Mouse (Mus musculus): ENCODE data around the gene Nckap5.

The Nckap5 gene

DNA sequence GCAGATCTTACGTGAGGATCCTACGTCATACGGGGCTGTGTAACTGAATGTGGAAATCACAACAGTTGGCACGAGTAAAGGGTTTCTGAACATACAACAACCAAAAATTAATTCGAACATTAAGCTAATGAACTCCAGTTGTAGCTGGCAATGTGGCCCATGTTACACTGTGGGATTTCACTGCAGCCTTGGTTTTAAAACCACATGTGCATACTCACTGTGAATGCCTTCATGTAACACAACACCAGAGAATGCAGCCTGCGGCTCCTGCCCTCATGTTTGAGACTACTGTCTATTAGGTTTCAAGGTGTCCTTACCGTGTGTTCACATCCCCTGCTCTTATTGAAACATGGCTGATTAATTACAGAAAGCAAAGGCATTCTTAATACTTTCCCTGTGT is 269.7 kb downstream of the Nckap5 start:
- in situ Hi-C loops (cut with MboI, MseI) = loop anchor here (5.0 kb wide), 1 partner anchor 954 kb away; no protein-coding TSS in a partner anchor

DNA sequence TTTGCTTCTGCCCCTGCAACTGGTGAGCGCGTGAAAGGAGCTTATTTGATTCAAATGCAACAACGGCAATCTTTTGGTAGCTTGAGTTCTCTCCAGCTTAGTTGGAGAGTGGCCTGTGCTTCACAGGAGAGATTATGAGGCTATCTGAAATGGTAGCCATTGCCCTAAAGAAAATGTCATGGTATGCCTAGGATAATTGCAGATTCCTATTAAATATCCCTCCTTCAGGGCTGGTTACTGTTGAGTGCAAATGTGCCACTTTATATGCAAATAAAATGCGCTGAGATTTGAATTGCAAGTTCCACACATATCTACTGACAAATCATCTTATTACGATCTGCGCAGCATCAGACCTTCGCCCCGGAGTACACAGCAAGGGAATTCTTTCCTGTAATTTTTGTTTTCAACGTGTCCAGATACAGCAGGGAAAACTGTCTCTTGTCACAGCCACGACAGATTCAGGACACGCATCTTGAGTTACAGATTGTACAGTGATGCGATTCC is 272.8 kb downstream of the Nckap5 start:
- in situ Hi-C loops (cut with MboI, MseI) = no loop called here

DNA sequence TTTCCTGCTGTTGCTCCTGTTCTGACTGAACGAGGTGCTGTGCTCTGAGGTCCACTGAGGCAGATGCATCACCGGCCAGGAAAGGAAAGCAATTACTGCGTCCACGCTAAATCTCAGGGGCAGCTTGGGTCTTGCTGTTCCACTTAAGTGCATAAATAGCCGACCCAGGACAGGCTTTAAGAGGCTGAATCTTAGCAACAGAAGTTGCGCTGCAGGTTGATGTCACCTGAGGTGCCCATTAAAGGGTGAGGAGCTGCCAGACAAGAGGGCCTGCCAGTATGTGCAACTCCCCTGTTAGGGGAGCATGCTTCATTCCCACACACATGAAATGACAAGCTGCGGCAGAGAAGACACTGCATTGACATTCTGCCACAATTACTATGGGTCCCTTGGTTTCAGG is 282.6 kb downstream of the Nckap5 start:
- in situ Hi-C loops (cut with MboI, MseI) = no loop called here

DNA sequence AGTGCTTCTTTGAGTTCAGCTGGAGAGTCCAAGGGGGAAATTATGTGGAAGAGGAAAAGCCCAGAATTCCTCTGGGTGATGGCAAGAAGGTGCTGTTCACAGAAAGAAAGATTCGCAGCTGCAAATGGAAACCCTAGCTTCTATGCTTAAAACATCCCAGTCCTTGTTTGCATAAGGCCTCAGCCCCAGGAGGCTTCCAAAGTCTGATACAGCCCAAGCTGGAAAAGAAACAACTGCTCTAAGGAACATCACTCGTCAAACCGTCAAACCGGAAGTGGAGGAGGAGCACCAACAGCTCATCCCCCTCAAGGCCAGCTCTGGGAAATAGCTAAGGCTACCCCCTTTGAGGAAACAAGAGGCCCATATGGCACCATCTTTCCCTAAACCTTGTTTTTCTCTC is 286.1 kb downstream of the Nckap5 start:
- in situ Hi-C loops (cut with MboI, MseI) = no loop called here

DNA sequence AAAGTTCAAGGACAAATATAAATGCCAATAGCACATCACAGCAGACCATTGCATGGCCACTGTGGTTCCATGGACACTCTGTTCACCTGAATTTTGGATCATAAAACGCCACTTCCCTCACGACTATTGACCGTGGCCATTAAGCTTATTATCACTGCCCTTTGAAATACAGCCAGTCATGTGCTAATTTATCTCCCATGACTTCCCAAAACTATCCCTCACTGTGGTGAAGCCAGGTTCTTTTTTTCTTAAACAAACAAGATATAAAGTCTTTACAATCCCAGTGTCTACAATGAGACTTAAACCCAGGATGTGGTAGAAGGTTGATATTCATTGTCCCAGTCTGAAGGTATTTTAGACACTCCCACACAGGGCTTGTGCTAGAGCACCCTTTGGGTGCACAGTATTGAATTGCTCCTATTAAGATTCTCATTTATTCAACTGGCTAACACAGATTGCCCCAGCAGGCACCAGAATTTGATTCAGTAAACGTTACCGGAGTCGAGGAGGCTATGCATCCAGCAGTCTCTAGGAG is 293.3 kb downstream of the Nckap5 start:
- in situ Hi-C loops (cut with MboI, MseI) = no loop called here

DNA sequence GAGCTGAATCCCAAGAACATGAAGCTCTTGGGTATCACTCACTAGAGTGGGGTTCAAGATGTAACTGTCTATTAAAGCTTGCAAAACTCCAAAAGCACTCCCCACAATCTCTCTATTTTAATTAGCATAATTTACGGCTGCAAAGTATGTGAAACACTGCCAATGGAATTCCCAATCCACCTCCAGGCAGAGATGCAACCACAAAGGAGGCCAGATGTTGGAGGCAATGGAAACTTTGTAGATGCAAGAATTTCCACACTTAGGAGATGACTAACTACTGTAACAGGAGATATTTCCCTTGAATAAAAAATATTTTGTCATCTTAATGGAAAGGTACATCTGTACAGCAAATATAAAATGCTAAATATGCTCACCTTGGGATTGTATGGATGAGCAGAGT is 295.1 kb downstream of the Nckap5 start:
- in situ Hi-C loops (cut with MboI, MseI) = no loop called here

DNA sequence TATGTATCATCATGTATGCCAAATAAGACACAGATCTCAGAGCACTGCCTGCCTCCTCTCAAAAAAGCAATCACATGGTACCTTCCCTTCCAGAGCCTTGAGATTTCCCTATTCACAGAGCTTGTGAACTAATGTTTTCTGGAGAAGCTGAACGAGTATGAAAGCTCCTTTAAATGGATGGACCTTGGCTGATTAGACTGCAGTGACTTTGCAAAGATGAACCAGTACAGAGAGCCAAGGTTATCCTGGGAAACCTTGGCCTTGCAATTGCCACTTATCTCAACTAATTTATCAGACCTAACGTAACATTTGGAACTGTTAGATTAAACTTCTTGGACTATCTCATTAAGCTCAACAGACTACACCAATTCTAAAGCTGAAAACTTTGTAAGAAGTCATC is 296.6 kb downstream of the Nckap5 start:
- in situ Hi-C loops (cut with MboI, MseI) = no loop called here

DNA sequence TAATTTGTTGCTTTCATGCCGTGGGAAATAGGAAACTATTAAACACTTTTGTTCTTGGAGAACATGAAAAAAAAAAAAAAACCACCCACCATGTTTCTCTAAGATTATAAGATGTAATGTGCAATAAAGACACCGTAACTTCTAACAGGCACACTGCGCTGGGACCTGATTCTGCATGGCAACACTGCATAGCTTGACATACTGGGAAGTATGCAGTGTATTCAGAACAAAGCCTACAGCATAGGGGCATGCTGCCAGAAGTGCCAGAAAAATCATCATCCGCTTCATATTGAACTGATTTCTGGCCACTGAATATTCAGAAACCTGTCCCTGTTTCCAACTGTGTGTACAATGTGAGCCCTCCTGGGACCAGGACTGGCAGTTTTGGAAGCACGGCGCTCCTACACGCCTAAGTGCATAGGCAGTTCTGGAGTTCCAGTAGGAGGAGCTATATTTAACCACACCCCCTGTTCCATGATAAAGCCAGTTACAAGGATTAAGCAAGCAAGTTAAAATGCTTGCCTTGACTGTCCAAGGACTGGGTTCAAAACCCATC is 302.5 kb downstream of the Nckap5 start:
- in situ Hi-C loops (cut with MboI, MseI) = no loop called here

DNA sequence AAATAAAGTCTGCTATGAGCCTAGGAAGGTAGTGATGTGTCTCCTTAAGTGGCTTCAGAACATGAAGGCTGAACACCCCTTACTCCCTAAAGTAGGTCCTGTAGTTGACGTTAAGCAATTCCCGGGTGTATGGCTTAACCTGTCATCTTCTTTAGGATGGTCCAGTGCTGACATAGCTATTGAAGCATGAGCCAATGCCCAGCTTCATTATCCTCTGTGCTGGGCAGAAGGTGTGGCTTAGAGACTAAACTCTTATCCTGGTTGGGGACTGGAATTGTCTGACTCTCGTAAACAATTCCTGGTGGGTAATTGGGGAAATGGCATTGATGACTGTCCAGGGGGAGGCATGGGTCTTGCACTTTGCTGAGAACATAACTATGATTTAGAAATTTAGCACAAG is 312.5 kb downstream of the Nckap5 start:
- in situ Hi-C loops (cut with MboI, MseI) = no loop called here

DNA sequence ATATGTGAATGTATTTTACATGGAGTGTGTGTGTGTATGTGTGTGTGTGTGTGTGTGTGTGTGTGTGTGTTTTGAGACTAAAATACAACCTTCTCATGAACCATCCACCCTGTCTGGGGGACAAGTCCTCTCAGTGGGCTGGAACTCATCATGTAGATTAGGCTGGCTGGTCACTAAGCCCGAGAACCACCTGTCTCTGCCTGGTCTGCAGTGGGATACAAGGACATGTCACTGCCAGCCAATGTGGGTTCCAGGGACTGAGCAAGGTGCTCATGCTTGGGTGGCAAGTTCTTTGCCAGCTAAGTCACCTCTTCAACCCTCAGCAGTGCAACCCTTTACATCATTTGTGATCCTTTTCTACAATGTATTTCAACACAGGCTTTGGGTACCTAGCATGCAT is 313.2 kb downstream of the Nckap5 start:
- in situ Hi-C loops (cut with MboI, MseI) = no loop called here

DNA sequence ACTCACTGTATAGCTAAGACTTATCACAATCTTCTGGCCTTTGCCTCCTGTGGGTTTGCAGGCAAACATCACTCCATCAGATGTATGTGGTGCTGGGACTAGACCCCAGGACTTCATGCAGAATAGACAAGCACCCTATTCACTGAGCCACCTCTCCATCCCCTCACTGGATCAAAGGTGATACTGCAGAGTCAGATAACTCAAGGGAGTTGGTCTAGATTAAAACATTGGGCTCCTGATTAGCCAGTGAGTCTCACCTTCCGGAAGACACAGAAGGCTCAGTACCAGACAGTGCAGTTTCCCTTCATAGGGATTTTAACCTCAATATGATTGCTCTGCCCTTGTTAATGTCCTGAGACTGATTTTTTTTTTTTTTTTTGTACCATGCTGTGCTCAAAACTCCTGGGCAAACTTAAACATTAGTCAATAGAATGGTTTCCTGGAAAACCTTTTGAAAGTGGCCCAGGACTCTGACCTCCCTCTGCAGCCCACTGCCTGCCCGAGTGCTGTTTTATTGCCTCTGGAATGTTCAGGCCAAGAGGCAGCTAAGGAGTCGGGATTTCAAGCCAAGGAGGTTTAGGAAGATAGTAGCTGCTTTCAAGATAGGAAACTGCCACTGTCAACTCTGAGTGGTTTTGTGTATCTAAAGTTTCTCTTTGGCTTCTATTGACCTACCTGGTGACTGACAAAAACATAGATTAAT is 315.4 kb downstream of the Nckap5 start:
- in situ Hi-C loops (cut with MboI, MseI) = no loop called here

DNA sequence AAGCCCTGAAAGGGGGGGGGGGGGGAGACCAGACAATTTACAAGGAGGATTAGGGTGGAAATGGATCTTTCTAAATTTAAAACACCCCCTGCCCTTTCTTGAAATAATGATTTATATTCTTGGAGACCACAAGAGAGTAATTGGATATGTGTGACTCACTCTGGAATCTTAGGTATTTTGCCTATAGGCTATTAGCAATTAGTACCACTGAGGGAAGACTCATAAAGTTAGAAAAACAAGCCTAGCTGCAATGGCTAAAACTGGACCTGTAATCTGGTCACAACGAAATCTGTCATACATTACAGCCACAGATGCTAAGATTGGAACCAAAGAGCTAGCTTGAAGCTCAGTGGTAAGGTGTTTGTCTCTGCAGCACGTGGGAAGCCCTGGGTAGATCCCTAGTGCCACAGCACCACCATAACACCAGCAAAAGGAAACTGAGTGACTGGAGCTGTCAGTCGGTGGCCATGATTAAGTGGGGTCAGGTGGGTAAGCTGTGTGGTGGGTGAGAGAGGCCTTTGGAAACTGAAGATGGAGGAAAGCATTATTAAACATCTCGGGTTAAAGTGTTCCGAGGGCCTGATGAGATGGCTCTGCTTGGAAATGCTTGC is 318.7 kb downstream of the Nckap5 start:
- in situ Hi-C loops (cut with MboI, MseI) = no loop called here

DNA sequence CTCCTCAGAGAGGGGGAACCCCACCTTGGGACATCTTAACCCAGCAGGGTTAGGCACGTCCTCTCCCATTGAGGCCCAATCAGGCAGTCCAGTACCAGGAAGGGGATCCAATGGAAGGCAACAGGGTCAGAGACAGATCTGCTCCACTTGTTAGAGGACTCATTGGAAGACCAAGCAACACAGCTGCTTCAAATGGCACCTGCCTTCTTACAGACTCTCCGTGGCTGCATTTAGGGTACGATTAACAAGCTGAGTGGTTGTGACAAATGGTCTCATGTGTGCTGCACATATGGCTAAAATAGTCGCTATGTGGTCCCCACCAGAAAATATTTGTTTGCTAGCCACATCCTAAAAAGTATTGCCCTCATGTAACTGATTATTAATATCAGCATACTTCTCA is 325.9 kb downstream of the Nckap5 start:
- in situ Hi-C loops (cut with MboI, MseI) = no loop called here

DNA sequence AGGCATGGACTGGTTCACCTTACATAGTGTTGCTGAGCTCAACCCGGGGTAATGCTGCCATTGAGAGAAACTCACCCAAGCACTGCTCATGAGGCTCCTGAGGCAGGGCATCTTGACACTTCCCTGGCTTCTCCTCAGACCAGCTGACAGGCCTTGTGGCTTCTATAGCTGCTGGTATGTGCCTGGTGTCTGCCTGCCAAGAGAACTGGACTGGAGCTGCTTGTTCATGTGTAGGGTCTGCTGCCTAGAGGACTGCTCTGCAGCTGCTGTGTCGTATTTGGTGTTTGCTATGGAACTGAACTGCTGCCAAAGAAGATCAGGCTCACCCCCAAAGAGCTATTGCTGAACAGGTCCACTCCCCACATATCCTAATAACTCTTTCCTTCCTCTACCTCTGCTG is 327.9 kb downstream of the Nckap5 start:
- in situ Hi-C loops (cut with MboI, MseI) = no loop called here

DNA sequence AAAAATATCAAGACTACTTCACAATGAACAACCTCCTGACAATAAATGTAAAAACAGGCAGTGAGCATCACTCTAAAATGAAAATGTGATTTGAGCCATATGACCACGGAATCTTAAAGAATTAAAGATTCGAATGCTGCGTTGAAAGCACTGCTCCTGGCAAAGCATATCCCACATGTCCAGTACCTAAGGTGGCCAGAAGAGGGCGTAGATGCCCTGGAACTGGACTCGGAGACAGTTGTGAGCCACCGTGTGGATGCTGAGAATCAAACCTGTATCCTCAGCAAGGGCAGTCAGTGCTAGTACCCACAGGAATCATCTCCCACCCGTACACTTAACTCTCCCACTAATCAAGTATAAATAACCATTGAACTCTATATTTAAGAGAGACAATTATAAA is 333.9 kb downstream of the Nckap5 start:
- in situ Hi-C loops (cut with MboI, MseI) = no loop called here

DNA sequence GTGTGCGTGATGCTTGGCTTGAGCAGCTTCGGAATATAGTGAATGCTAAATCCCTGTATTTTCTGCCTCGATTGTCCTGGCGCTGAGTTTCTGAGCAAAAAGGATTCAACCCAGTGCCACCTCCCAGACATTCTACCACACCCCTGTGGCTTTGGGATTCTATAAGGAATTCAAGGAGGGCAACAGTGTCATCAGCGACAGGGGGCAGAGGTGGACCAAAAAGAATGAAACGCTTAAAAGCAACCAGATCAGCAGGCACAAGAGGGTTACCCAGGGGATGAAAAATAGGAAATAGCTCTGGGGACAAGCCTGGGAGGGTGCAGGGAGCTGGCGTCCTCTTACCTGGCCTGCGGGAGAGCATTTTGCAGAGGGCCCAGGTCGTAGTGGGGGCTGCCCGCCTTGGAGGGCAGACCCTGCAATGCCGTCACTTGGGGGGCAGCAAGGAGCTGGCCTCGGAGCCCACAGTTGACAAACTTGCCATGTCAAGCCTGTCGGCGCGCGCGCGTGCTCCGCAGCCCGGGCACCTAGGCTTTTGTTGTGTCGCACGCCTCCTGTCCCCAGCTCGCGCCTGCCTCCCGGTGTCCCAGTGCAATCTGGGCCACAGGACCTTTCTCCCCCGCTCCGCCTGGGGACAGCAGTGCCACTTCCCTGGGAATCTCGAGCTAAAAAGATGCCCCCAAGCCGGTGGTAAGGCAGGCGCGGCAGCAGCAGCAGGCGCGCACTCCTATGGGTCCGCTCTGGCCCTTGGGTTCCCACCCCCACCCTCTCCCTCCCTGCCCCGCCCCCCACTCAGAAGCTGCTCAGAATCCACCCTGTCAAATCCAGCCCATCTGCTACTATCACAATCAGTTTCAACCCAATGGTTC is 338.2 kb downstream of the Nckap5 start:
- in situ Hi-C loops (cut with MboI, MseI) = no loop called here

DNA sequence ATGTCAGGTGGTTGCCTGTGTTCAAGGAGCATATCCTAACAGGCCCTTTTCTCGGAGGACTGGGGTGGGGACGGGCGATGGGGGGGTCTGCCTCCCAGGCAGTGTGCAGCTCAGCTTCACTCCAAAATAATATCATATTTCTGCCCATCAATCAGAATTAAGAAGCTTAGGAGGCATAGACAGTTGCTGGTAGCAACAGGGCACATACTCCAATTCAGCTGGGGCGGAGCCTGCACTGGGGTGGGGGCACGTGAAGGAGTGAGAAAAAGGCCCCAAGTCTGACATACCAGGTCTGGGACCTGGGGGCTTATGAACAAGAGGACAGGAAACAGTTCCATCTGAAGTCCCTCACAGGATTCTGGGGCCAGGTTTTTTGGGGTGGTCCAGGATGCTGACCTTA is 339.2 kb downstream of the Nckap5 start:
- in situ Hi-C loops (cut with MboI, MseI) = no loop called here

DNA sequence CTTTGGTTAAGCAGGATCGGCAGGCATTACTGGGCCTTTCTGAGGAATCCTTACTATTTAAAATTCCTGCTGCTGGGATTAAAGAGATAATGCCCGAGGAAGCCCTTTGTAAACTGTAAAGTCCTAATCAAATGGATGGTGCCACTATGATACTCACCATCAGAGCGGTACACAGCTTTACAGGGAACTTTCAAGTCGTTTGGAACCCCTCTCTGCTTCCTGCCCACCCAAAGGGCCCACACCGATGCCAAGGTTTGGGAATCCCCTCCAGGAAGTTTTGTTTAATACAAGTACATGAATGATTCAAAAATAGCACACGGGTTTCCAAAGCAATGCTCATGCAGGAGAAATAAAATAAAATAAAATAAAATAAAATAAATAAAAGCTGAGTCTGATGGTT is 340.3 kb downstream of the Nckap5 start:
- in situ Hi-C loops (cut with MboI, MseI) = no loop called here

DNA sequence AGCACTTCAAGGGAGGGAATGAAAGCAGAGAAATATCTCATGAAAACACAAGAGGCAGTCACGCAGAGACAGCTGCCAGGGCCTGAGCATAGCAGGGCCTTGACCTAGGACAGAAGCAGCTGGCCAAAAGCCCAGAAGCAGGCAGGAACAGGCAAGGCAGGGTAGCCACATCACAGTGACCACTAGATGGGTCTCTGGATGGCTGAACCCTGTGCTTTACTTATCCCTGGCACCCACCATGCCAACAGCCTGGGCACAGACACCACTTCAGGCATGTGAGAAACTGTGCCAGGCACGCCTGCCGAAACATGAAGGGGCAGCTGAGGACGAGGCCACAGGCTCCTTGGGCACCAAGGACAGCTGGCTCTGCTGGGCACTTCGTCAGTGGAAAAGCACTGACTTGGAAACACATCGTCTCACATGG is 345.9 kb downstream of the Nckap5 start:
- in situ Hi-C loops (cut with MboI, MseI) = no loop called here

DNA sequence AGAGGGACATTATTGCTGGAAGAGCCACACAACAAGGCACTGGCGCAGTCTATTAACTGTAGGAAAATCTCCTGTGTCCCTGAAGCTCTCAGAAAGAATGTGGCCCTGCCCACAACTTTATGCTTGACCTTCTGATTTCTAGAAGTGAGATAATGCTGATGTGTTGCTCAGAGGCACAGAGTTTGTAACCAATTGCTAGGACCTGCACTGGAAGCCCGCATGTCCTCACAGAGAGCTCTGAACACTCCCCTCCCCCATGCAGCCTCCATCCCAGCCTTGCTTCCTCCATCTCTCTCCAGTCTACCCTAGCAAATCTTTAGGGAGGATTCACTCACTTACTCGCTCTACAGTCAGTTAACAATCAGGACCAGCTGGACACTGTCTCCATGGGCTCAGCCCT is 346.9 kb downstream of the Nckap5 start:
- in situ Hi-C loops (cut with MboI, MseI) = no loop called here

DNA sequence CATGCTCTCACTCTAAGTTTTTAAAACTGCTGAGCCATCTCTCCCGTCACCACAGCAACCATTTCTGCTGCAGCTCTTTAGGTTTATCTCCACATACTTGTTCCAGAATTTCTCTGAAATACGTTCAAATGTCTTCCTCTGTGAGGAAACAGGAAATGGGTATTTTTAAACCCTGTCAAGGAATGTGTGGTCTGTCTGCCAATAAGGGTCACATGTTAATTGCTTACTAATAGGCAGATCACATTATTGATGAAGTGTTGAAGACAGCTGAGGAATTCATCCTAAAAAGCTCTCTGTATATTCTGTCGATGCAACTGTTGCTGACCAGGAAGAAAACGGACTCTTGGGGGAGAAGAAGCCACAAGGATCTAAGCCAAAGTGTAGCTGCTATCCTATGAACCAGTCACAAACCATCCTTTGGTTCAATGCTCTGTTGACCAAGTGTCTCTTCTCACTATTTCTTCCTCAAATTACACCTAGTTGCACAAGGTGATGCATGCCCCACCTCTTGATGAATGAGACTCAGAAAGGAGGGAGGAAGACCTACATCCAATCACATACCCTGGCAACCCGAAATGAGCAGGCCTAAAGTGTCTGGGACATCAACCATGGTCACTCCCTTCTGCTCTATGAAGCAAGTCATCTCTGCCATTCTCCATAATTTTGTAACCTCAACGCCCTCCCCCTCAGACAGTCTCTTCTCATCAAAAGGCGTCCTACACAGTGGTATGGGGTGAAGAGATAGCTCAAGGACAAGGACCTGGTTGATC is 349.0 kb downstream of the Nckap5 start:
- in situ Hi-C loops (cut with MboI, MseI) = no loop called here
